Mouse (Mus musculus) 3134 (cell line): Measurements from ENCODE around the gene Caln1.

ENCODE experiments used
- DNase-seq: peaks from one replicate; pipeline ENCODE4 v3.0.0-alpha.2; 2011; ENCODE audit warnings: low spot score; ENCODE audit not compliant: insufficient read length; ENCODE audit errors: extremely low read depth

The Caln1 gene

GRCm38 (mm10) chr5:130792755-130793452 lies 423.6 kb downstream of the Caln1 start:
- no peak for DNase-seq

GRCm38 (mm10) chr5:130797713-130798112 lies 428.5 kb downstream of the Caln1 start:
- DNase-seq = no peak

GRCm38 (mm10) chr5:130810314-130810713 lies 441.1 kb downstream of the Caln1 start:
- DNase-seq = no peak

GRCm38 (mm10) chr5:130810846-130811245 lies 441.6 kb downstream of the Caln1 start:
- DNase-seq = no peak

- DNase-seq = no peak
Observed at GRCm38 (mm10) chr5:130811266-130811665, 442.0 kb downstream of the Caln1 start.

- DNase-seq = no peak
Observed at GRCm38 (mm10) chr5:130811966-130812365, 442.7 kb downstream of the Caln1 start.

GRCm38 (mm10) chr5:130812556-130812955 lies 443.3 kb downstream of the Caln1 start:
- DNase-seq = no peak

GRCm38 (mm10) chr5:130813089-130813488 lies 443.8 kb downstream of the Caln1 start:
- DNase-seq = no peak

- DNase-seq = no peak
Observed at GRCm38 (mm10) chr5:130815352-130815751, 446.1 kb downstream of the Caln1 start.

- DNase-seq = no peak
Observed at GRCm38 (mm10) chr5:130820021-130820648, 450.9 kb downstream of the Caln1 start.

- no peak for DNase-seq
Observed at GRCm38 (mm10) chr5:130820661-130821060, 451.4 kb downstream of the Caln1 start.

- no peak for DNase-seq
Observed at GRCm38 (mm10) chr5:130825797-130826196, 456.5 kb downstream of the Caln1 start.

GRCm38 (mm10) chr5:130848562-130848961 lies 479.3 kb downstream of the Caln1 start:
- no peak for DNase-seq

GRCm38 (mm10) chr5:130849610-130850009 lies 480.4 kb downstream of the Caln1 start:
- no peak for DNase-seq

GRCm38 (mm10) chr5:130852182-130852581 lies 482.9 kb downstream of the Caln1 start:
- DNase-seq = no peak

- peak; percentile 79 for DNase-seq
Observed at GRCm38 (mm10) chr5:130853371-130853770, 484.1 kb downstream of the Caln1 start.

GRCm38 (mm10) chr5:130854430-130854829 lies 485.2 kb downstream of the Caln1 start:
- no peak for DNase-seq

GRCm38 (mm10) chr5:130858148-130858547 lies 488.9 kb downstream of the Caln1 start:
- no peak for DNase-seq

- DNase-seq = no peak
Observed at GRCm38 (mm10) chr5:130858706-130859105, 489.5 kb downstream of the Caln1 start.

- no peak for DNase-seq
Observed at GRCm38 (mm10) chr5:130859736-130860135, 490.5 kb downstream of the Caln1 start.

- DNase-seq = no peak
Observed at GRCm38 (mm10) chr5:130862302-130862701, 493.0 kb downstream of the Caln1 start.

GRCm38 (mm10) chr5:130869869-130870268 lies 500.6 kb downstream of the Caln1 start:
- no peak for DNase-seq
